22 mouse cellular contexts compared by ENCODE assay signal in the genomic region with DNA sequence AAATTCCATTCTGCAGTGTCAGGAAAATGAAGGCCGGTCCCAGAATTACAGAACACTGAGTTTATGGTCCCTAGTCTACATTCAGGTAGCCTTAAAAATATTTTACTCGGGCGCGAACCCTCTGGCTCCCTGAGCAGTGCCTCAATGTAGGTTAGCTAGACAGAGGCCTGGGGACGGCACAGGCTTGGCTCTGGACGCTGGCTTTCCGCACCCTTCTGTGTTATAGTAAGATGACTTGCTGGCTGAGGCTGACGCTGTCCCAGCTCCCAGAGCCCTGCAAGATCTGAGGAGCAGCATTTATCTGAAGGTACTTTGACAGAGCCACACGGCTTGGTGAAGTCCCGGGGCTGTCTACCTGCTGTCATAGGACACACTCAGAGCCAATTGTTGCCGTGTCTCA.
DNase-seq lines count a peak whose midpoint lies in the region; ATAC-seq and TF ChIP-seq lines count a peak whose summit lies in the region.
"Had no signal": no experiment of that assay in that cellular context is flagged by ENCODE, and none has a peak within 500 bp of the region (broad histone marks: within the 10 kb centered on the region; RNA-seq: fewer than 3 reads in every experiment).

No protein-coding gene starts in this region.

- 56% methylated on average over 11 of the region's 11 CpGs for WGBS in limb, embryonic 11.5 days
- 78% methylated on average over 11 of the region's 11 CpGs for WGBS in limb, embryonic 10.5 days

- no peak overlapping the region for H3K4me3 ChIP-seq in limb, embryonic 11.5 days (ENCODE audit: low read depth, low read length)
- H3K4me3 ChIP-seq in limb, embryonic 10.5 days, result no peak overlapping the region
- no peak overlapping the region; a peak in 1 of 4 replicates for H3K4me3 ChIP-seq in MEL (ENCODE audit: control insufficient read depth in 1 of 2, insufficient read depth in 1 of 2, low read depth in 2 of 2, low read length in 2 of 2)
- H3K4me3 ChIP-seq: embryonic facial prominence, embryonic 10.5 days; heart, adult 2 months; hindbrain, embryonic 12.5 days; limb, embryonic 15.5 days; midbrain, embryonic 13.5 days; neural tube, embryonic 12.5 days had no signal

- TF ChIP-seq RAD21 in MEL (IDR thresholded peaks at IDR 0.05; ENCODE audit: low read depth, low read length), result no peak

- TF ChIP-seq POLR2A in MEL (IDR thresholded peaks at IDR 0.05; ENCODE audit: control insufficient read depth in 1 of 2, insufficient read depth in 1 of 2, low read depth in 1 of 2, low read length in 2 of 2, poor library complexity in 1 of 2), result no peak

- H3K36me3 ChIP-seq in limb, embryonic 11.5 days (ENCODE audit: control insufficient read depth, insufficient read depth, low read length), result no peaks in the 10 kb centered on the region
- no peaks in the 10 kb centered on the region for H3K36me3 ChIP-seq in limb, embryonic 10.5 days
- H3K36me3 ChIP-seq in MEL (ENCODE audit: control insufficient read depth in 1 of 2, insufficient read depth in 2 of 2, low read length in 2 of 2), result no peaks in the 10 kb centered on the region
- H3K36me3 ChIP-seq: embryonic facial prominence, embryonic 10.5 days; G1E; hindbrain, embryonic 12.5 days; limb, embryonic 15.5 days; midbrain, embryonic 13.5 days; neural tube, embryonic 12.5 days had no signal

- H3K27ac ChIP-seq in limb, embryonic 11.5 days (replicated peaks; ENCODE audit: low read depth, low read length), result no peak overlapping the region
- H3K27ac ChIP-seq in limb, embryonic 10.5 days, result no peak overlapping the region
- H3K27ac ChIP-seq in MEL (ENCODE audit: control insufficient read depth, low read depth, low read length), result no peak overlapping the region
- H3K27ac ChIP-seq: embryonic facial prominence, embryonic 10.5 days; heart, adult 2 months; hindbrain, embryonic 12.5 days; kidney, postnatal 0 days; limb, embryonic 15.5 days; liver, embryonic 14.5 days; midbrain, embryonic 13.5 days; neural tube, embryonic 12.5 days had no signal

- H3K4me2 ChIP-seq in limb, embryonic 11.5 days (ENCODE audit: low read depth, severe bottlenecking), result no peak overlapping the region
- H3K4me2 ChIP-seq: hindbrain, embryonic 12.5 days; limb, embryonic 15.5 days; lung, embryonic 14.5 days; midbrain, embryonic 13.5 days; neural tube, embryonic 12.5 days had no signal

- H3K4me1 ChIP-seq in limb, embryonic 11.5 days (ENCODE audit: control insufficient read depth, insufficient read depth, low read length), result peaks cover 5% of the 10 kb centered on the region; the same call in 1 of the 2 replicates
- H3K4me1 ChIP-seq in limb, embryonic 10.5 days, result peaks cover 9% of the 10 kb centered on the region; the same call in 1 of the 2 replicates
- H3K4me1 ChIP-seq in MEL (ENCODE audit: control insufficient read depth in 1 of 2, insufficient read depth in 2 of 2, low read length in 2 of 2), result no peaks in the 10 kb centered on the region
- H3K4me1 ChIP-seq: embryonic facial prominence, embryonic 10.5 days; hindbrain, embryonic 12.5 days; limb, embryonic 15.5 days; midbrain, embryonic 13.5 days; neural tube, embryonic 12.5 days had no signal

- TF ChIP-seq CTCF in MEL (IDR thresholded peaks at IDR 0.05 in 2 of 3, conservative IDR thresholded peaks at IDR 0.05 in 1 of 3; ENCODE audit: control insufficient read depth in 1 of 3, insufficient read depth in 1 of 3, low read depth in 2 of 3, low read length in 3 of 3, poor library complexity in 1 of 3, severe bottlenecking in 1 of 3), result no peak

- peak; percentile 20; the same call in 1 of the 2 replicates for ATAC-seq in cerebellum, adult (ENCODE audit: insufficient number of reproducible peaks, low FRiP score, low TSS enrichment)
- ATAC-seq in limb, embryonic 11.5 days (ENCODE audit: insufficient number of reproducible peaks, low FRiP score, low TSS enrichment, low read depth), result no peak
- ATAC-seq: forebrain, embryonic 16.5 days; midbrain, embryonic 13.5 days had no signal

- H3K9me3 ChIP-seq in limb, embryonic 11.5 days (ENCODE audit: control insufficient read depth, low read length), result no peaks in the 10 kb centered on the region
- no peaks in the 10 kb centered on the region for H3K9me3 ChIP-seq in limb, embryonic 10.5 days (replicated peaks)
- no peaks in the 10 kb centered on the region for H3K9me3 ChIP-seq in MEL (replicated peaks; ENCODE audit: insufficient read depth, low read length)
- H3K9me3 ChIP-seq: embryonic facial prominence, embryonic 10.5 days; G1E; hindbrain, embryonic 12.5 days; limb, embryonic 15.5 days; midbrain, embryonic 13.5 days; neural tube, embryonic 12.5 days had no signal

- no peak for DNase-seq in cerebellum, adult 11-12 months
- peak; percentile 25 for DNase-seq in limb, embryonic 11.5 days (ENCODE audit: low spot score)
- no peak for DNase-seq in limb, embryonic 10.5 days (ENCODE audit: low spot score)
- peak; percentile 8 for DNase-seq in MEL (ENCODE audit: low read depth, low spot score)
- DNase-seq in skeletal muscle tissue, adult 2 months (ENCODE audit: low read depth, low spot score), result peak; percentile 38
- DNase-seq in natural killer cell, adult 2 months (ENCODE audit: low spot score in 2 of 2), result no peak
- DNase-seq: adrenal gland, postnatal 36 days; cerebellum, adult 11 months; heart, adult 2 months; kidney, adult 11 months; lung, embryonic 14.5 days; thymus, postnatal 36 days had no signal

- TF ChIP-seq EP300 in MEL (IDR thresholded peaks at IDR 0.05; ENCODE audit: low read depth in 1 of 2, low read length in 2 of 2), result no peak

- no peaks in the 10 kb centered on the region for H3K79me2 ChIP-seq in MEL (ENCODE audit: control insufficient read depth, insufficient read depth, low read length, poor library complexity)

- H3K9ac ChIP-seq in limb, embryonic 11.5 days (ENCODE audit: low read length), result no peak overlapping the region
- no peak overlapping the region for H3K9ac ChIP-seq in MEL (ENCODE audit: control insufficient read depth, low read depth, low read length, poor library complexity, severe bottlenecking)
- H3K9ac ChIP-seq: hindbrain, embryonic 12.5 days; limb, embryonic 15.5 days; liver, embryonic 14.5 days; lung, embryonic 14.5 days; midbrain, embryonic 13.5 days; neural tube, embryonic 12.5 days had no signal

- H3K27me3 ChIP-seq in limb, embryonic 11.5 days (ENCODE audit: control insufficient read depth, insufficient read depth, low read length), result no peaks in the 10 kb centered on the region
- no peaks in the 10 kb centered on the region for H3K27me3 ChIP-seq in limb, embryonic 10.5 days (ENCODE audit: low read depth, poor library complexity, severe bottlenecking)
- H3K27me3 ChIP-seq in MEL (ENCODE audit: control insufficient read depth in 1 of 2, insufficient read depth in 2 of 2, low read length in 2 of 2), result no peaks in the 10 kb centered on the region
- H3K27me3 ChIP-seq: hindbrain, embryonic 12.5 days; limb, embryonic 15.5 days; midbrain, embryonic 13.5 days; neural tube, embryonic 12.5 days had no signal

TF ChIP-seq in MEL, 35 proteins besides CTCF, POLR2A, EP300 and RAD21:
- no peak for TF ChIP-seq TAL1 (IDR thresholded peaks at IDR 0.05; ENCODE audit: low read length)

Comparison
In these comparisons a context has a peak if more than half of its experiments do, and no peak if none do; other contexts are left out.
1. DNase-seq: peak in limb, embryonic 11.5 days (single experiment), MEL (single experiment) and skeletal muscle tissue, adult 2 months (single experiment); none in cerebellum, adult 11-12 months (single experiment), limb, embryonic 10.5 days (single experiment) and natural killer cell, adult 2 months (0 of 2).